Mouse (Mus musculus) erythroblast, embryonic 14.5 days (primary cell): ENCODE data around the gene Fpr3.

ENCODE experiments used
- GATA1 ChIP-seq: IDR thresholded peaks from 2 replicates; pipeline ENCODE4 v1.6.1; 2012; ENCODE audit warnings: low read length, inconsistent platforms, mixed read lengths
- TAL1 ChIP-seq: IDR thresholded peaks from 3 replicates; pipeline ENCODE4 v1.6.1; 2012; ENCODE audit warnings: low read length, inconsistent platforms, mixed read lengths

- TF ChIP-seq GATA1 (no peak), TAL1 (no peak)
These were observed 30.2 kb upstream of the Fpr3 start for GRCm38 (mm10) chr17:17857446-17857845.
